Mouse (Mus musculus): Measurements from ENCODE around the gene Ripply1.

Ripply1 gene

GRCm38 (mm10) chrX:139782278-139783044, at the start of gene Ripply1:
Ripply1 (minus strand) TSS chrX:139782353.
- WGBS = 68% methylated on average over 6 of the region's 6 CpGs

- WGBS = 87% methylated on average over 6 of the region's 6 CpGs
Measured at GRCm38 (mm10) chrX:139828363-139829092, 46.4 kb upstream of the Ripply1 start.

- WGBS = 89% methylated on average over 4 of the region's 4 CpGs
Measured at GRCm38 (mm10) chrX:139826926-139827325, 44.8 kb upstream of the Ripply1 start.

GRCm38 (mm10) chrX:139825402-139825801, 43.2 kb upstream of the Ripply1 start:
- WGBS = 93% methylated on average over 1 of the region's 1 CpGs

GRCm38 (mm10) chrX:139815201-139815600, 33.0 kb upstream of the Ripply1 start:
- WGBS = 64% methylated on average over 5 of the region's 5 CpGs

- WGBS = 94% methylated on average over 8 of the region's 8 CpGs
Measured at GRCm38 (mm10) chrX:139814018-139814635, 32.0 kb upstream of the Ripply1 start.

GRCm38 (mm10) chrX:139813299-139814002, 31.3 kb upstream of the Ripply1 start:
- WGBS = 85% methylated on average over 9 of the region's 9 CpGs

GRCm38 (mm10) chrX:139812636-139813298, 30.6 kb upstream of the Ripply1 start:
- WGBS = 86% methylated on average over 3 of the region's 3 CpGs

GRCm38 (mm10) chrX:139808501-139808900, 26.3 kb upstream of the Ripply1 start:
- 71% methylated on average over 10 of the region's 10 CpGs for WGBS

GRCm38 (mm10) chrX:139808085-139808484, 25.9 kb upstream of the Ripply1 start:
- 42% methylated on average over 4 of the region's 4 CpGs for WGBS

- 81% methylated on average over 2 of the region's 2 CpGs for WGBS
Measured at GRCm38 (mm10) chrX:139807391-139807790, 25.2 kb upstream of the Ripply1 start.

- 94% methylated on average over 4 of the region's 4 CpGs for WGBS
Measured at GRCm38 (mm10) chrX:139805918-139806317, 23.8 kb upstream of the Ripply1 start.

GRCm38 (mm10) chrX:139803028-139803427, 20.9 kb upstream of the Ripply1 start:
- 87% methylated on average over 2 of the region's 2 CpGs for WGBS

- WGBS = 68% methylated on average over 8 of the region's 8 CpGs
Measured at GRCm38 (mm10) chrX:139800406-139800878, 18.3 kb upstream of the Ripply1 start, which contains the start of gene Cldn2. Cldn2 (plus strand) TSS chrX:139800828.

- WGBS = 82% methylated on average over 3 of the region's 3 CpGs
Measured at GRCm38 (mm10) chrX:139799953-139800352, 17.8 kb upstream of the Ripply1 start.

GRCm38 (mm10) chrX:139797875-139798274, 15.7 kb upstream of the Ripply1 start:
- 57% methylated on average over 9 of the region's 9 CpGs for WGBS

- WGBS = 89% methylated on average over 6 of the region's 6 CpGs
Measured at GRCm38 (mm10) chrX:139796037-139796436, 13.9 kb upstream of the Ripply1 start.

- WGBS = 89% methylated on average over 7 of the region's 7 CpGs
Measured at GRCm38 (mm10) chrX:139794072-139794845, 12.1 kb upstream of the Ripply1 start.

GRCm38 (mm10) chrX:139785764-139786163, 3.6 kb upstream of the Ripply1 start:
- WGBS = 44% methylated on average over 1 of the region's 1 CpGs

- 90% methylated on average over 3 of the region's 3 CpGs for WGBS
Measured at GRCm38 (mm10) chrX:139783045-139783422, 881 bp upstream of the Ripply1 start.
